Mouse (Mus musculus) CD4-positive, CD25-positive, alpha-beta regulatory T cell, adult 4 months (primary cell): Measurements from ENCODE around the gene N4bp2l2. TPM values are rescaled to one million over a fixed set of nuclear protein-coding genes. Genes with fewer than 3 reads are reported as not detected.
A peak's percentile ranks its signal among the peaks of the same experiment; 100 is the strongest.

Experiments used
- ATAC-seq: one replicate; pipeline ENCODE4 v1.8.0; 2017
- polyA plus RNA-seq, 2 experiments: library from polyadenylated mRNA; unstranded; fragments of 100-300 nt; shearing (Covaris generic); gene quantifications; one replicate each; pipeline ENCODE4 v1.2.1; 2017

The N4bp2l2 gene
- polyA plus RNA-seq, 2 experiments from 2014 or later = 54.8 to 84.0 TPM

DNA sequence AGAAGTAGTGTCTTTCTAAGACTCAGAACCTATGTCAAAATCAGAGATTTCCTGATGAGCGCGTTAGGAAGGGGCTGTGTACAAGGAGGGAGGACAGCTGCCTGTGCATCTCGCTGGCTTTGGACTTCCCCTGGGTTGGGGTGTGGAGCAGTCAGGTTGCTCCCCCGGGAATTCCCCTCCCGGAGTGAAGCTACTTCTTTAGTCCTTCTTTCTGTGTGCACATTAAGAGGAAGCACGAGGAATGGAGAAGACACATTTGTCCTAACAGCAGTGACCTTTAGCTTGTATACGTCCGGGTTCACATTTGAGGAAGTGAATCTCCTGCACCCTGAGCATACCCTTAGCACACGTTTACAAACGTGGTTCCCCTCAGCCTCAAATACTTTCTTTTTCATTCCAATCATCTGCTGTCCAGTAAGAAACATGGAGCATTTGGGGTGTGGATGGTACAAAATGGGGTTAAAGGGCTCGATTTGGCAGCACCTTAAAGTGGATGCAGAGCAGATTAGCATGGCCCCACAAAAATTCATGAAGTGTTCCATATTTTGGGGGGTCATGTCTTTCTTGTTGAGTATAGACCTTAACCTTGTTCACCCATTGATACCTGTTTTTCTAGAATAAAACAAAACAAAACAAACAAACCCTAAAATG, 70.5 kb downstream of the N4bp2l2 start:
- peak; percentile 6 for ATAC-seq

GRCm38 (mm10) chr5:150594649-150595339, 71.2 kb downstream of the N4bp2l2 start:
- peak; percentile 2 for ATAC-seq

DNA sequence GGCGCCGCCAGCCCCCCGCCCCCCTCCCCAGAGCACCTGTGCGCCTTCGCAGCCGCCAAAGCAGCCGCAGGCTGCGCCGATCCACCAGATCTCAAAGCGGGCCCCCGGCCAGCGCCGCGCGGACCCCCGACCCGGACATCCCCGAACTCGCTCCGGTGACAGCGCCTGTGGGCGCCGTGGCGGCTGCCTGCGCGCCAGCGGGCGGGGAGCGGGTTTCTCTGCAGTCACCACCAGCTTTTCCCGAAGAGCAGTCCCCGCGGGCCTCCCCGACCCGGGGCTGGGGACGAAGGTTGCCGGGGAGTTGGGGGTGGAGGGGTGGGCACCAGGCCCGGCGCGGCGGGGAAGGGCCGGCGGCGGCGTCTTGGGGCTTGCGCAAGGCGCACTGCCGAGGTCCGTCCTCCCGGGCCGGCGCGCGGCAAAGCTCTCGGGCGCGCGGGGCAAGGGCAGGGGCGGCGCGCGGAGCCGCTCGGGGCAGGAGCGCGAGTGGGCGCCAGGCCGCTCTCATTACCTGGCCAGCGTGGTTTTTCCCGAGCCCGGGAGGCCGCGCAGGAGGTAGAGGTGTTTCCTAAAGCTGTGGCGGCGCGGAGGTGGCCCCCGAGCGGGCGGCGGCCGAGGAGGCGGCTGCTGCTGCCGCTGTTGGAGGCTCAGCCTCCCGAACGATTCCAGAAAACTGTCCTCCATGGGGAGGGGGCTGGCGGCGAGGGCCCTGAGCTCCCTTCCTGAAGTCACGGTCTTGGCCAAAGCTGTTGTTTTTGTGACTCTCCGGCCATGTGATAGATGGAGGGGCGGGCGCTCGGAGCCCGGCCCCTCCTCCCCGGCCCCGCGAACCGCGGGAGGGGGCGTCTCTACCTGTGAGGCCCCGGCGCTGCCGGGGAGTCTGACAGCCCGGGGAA, 72.0 kb downstream of the N4bp2l2 start:
- peak; percentile 46 for ATAC-seq

- ATAC-seq = peak; percentile 44
Observed at GRCm38 (mm10) chr5:150592904-150593755, 72.9 kb downstream of the N4bp2l2 start.

GRCm38 (mm10) chr5:150592186-150592903, 73.6 kb downstream of the N4bp2l2 start:
- ATAC-seq = peak; percentile 50

GRCm38 (mm10) chr5:150589945-150590344, 76.0 kb downstream of the N4bp2l2 start:
- no peak for ATAC-seq

GRCm38 (mm10) chr5:150584337-150584729, 81.7 kb downstream of the N4bp2l2 start:
- no peak for ATAC-seq

GRCm38 (mm10) chr5:150583622-150584336, 82.2 kb downstream of the N4bp2l2 start:
- no peak for ATAC-seq

DNA sequence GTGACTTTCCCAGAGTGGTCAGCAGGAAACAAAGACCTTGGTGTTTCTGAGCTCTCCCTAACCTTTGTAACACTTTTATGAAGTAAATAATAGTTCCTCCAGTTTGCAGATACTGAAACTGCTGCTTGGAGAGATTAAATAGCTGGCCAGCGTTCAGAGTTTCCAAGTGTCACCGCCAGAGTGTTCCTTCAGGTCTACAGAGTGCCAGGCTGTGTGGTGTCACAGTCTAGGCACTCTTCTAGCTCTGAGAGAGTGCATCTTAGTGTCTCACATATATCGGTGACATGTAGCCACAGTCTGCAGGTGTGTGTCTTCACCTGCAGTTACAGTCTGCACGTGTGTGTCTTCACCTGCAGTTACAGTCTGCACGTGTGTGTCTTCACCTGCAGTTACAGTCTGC, 82.8 kb downstream of the N4bp2l2 start:
- ATAC-seq = no peak

DNA sequence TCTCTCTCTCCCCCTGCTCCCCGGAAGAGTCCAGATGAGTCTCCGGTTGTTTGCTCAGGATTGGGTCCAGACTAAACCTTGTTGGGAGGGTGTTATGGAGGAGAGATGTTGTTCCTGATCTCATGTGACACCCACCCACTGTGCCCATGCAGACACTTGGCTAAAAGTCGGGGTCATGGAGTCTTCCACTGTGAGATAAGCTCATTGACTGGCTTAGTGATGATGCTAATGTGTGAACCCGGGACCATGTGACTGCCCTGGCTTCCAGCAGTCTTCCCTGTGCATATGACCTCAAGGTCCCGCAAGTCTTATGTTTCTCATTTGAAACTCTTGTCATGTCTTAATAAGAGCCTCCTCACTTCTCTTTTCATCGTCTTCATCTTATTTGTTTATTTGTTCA, 84.8 kb downstream of the N4bp2l2 start:
- no peak for ATAC-seq

DNA sequence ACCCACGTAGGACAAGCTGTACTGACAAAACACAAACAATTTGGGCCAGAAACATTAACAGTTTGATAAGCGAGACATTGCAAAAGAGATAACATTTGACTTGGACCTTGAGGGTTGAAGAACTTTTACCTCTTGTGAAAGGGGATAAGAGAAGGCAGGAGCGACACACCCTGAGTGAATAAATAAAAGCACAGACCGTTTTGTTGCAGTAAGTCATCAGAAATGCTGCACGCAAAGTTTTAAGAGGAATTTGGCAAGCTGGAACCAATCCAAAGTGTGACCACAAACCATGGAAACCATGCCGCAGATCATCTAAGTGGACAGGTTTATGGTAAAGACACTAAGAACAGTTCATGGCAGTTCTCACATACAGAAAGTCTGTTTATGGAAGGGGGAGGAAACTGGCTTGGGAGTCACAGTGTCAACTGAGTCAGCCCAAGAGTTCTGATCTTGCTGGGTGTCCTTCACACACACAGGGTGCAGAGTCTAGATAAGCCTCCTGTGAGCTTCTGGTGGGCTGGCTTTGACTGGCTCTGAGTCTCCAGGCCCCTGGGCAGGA, 87.3 kb downstream of the N4bp2l2 start:
- no peak for ATAC-seq

- no peak for ATAC-seq
Observed at GRCm38 (mm10) chr5:150576832-150577231, 89.2 kb downstream of the N4bp2l2 start.

- no peak for ATAC-seq
Observed at GRCm38 (mm10) chr5:150574885-150575284, 91.1 kb downstream of the N4bp2l2 start.

DNA sequence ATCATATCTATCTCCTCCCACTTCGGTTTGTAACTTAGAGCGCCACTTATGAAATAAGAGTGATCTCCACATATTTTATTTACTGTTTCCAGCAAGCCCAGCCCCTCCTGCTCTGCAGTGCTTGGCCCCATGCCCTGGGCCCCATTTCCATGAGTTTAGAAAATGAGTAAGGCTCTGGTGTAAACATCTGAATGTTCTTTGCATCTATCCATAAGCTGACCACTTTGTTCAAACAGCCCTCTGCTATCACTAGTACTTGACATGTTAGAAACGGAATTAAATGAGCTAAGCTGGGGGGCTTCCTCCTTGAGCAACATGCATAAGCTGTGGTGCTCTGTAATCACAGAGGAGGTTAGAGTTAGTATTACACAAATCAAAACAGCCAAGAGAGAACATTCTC, 91.6 kb downstream of the N4bp2l2 start:
- ATAC-seq = no peak

GRCm38 (mm10) chr5:150570496-150571219, 95.3 kb downstream of the N4bp2l2 start:
- no peak for ATAC-seq

GRCm38 (mm10) chr5:150566971-150567370, 99.0 kb downstream of the N4bp2l2 start:
- no peak for ATAC-seq

GRCm38 (mm10) chr5:150566226-150566625, 99.8 kb downstream of the N4bp2l2 start:
- no peak for ATAC-seq

DNA sequence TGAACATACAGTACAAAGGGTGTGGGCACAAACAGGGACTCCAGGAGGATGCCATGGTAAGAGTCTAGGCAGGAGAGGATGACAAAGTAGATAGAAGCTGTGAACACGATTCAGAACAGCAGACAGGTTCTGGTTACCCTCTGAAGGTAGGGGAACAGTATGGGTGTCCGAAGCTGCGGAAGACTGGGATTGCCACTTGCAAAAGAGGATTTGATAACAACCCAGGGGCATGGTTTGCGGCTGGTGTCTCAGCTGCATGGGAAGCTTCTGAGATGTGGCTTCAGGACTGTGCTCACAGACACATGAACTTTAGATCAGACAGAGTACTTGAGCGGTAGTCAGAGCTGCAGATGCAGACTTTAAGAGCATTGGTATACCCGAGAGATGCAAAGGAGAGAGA, 101.6 kb downstream of the N4bp2l2 start:
- ATAC-seq = no peak

- ATAC-seq = no peak
Observed at GRCm38 (mm10) chr5:150561783-150562182, 104.2 kb downstream of the N4bp2l2 start.

- ATAC-seq = no peak
Observed at GRCm38 (mm10) chr5:150561376-150561775, 104.6 kb downstream of the N4bp2l2 start.
